Mouse (Mus musculus) bone marrow, adult 2 months (tissue): ENCODE data around the gene Pald1.

Source experiments
- CTCF ChIP-seq: fragments of 200-500 bp; IDR thresholded peaks from 2 replicates; pipeline ENCODE4 v1.5.1; 2011; ENCODE audit warnings: low read length, control low read depth; ENCODE audit not compliant: control insufficient read depth, insufficient read depth
- POLR2A ChIP-seq: fragments of 200-500 bp; IDR thresholded peaks from 2 replicates; pipeline ENCODE4 v1.6.1; 2011; ENCODE audit warnings: low read depth, mild to moderate bottlenecking, control low read depth, low read length, borderline replicate concordance; ENCODE audit not compliant: control insufficient read depth

DNA sequence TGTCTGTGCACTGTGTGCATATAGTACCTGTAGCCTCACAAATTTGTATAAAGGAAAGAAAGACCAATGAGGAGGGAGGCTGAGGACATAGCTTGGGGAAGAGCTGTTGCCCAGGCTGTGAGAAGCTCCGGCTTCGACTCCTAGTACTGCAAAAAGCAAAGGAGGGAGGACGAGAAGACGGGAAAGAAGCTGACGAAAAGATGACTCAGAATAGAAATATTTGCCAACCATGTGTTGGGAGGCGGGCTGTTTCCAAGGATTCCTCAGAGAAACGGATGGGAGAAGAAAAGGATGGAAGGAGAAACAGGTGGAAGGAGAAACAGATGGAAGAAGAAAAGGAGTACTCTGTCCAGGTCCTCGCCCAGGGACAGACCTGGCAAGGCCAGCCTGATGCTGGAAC is 89.1 kb downstream of the Pald1 start:
- TF ChIP-seq CTCF (no peak), POLR2A (no peak)
